Mouse (Mus musculus) embryonic stem cell, embryonic (primary cell): Measurements from ENCODE around the gene Lrrc28.

Source experiments
- CTCF ChIA-PET, 4 experiments: fragments of 300-600 bp in 2 of 4; fragments of 350-600 bp in 2 of 4; sonication (Branson Sonifier 250); formaldehyde crosslinking; loops; one replicate each; lab custom pipeline; 2022; ENCODE audit warnings: inconsistent platforms in 2 of 4; lab: Charles Lee
- POLR2A ChIA-PET, 4 experiments: fragments of 300-600 bp in 2 of 4; fragments of 350-600 bp in 2 of 4; sonication (Branson Sonifier 250); formaldehyde crosslinking; loops; one replicate each; lab custom pipeline; 2022; ENCODE audit warnings: antibody characterized with exemption in 4 of 4, inconsistent platforms in 1 of 4; lab: Charles Lee

The Lrrc28 gene

GRCm38 (mm10) chr7:67658110-67658509 lies 13.0 kb upstream of the Lrrc28 start:
- CTCF ChIA-PET = interaction anchor here (0.5 to 2.9 kb wide), 9 partner anchors 8 to 313 kb away, joined by 3 to 11 read pairs (median 4); partner anchors contain the start of genes Synm (in 2 of the 4) and Ttc23 (in 1 of the 4)
- POLR2A ChIA-PET = interaction anchor here in 2 of 4 experiments (0.6 to 1.7 kb wide), 5 partner anchors 9 to 472 kb away, joined by 3 to 8 read pairs (median 4); partner anchors contain the start of gene Lrrc28 (in 2 of the 2)

- POLR2A ChIA-PET = interaction anchor here in 3 of 4 experiments (0.8 to 3.6 kb wide), 13 partner anchors 8 to 105 kb away, joined by 3 to 36 read pairs (median 4); partner anchors contain the start of genes Lrrc28 (in 3 of the 3), Ttc23 (in 3 of the 3) and Synm (in 1 of the 3)
- CTCF ChIA-PET = interaction anchor here in 3 of 4 experiments (0.6 to 1.7 kb wide), 3 partner anchors 17 to 39 kb away, joined by 3 to 5 read pairs (median 3); no protein-coding TSS in a partner anchor
Observed at GRCm38 (mm10) chr7:67655186-67655585, 10.1 kb upstream of the Lrrc28 start.

- POLR2A ChIA-PET = interaction anchor here in 3 of 4 experiments (0.6 to 3.6 kb wide), 13 partner anchors 8 to 105 kb away, joined by 3 to 36 read pairs (median 4); partner anchors contain the start of genes Lrrc28 (in 3 of the 3), Ttc23 (in 2 of the 3) and Synm (in 1 of the 3)
Observed at GRCm38 (mm10) chr7:67654668-67655067, 9.6 kb upstream of the Lrrc28 start.

DNA sequence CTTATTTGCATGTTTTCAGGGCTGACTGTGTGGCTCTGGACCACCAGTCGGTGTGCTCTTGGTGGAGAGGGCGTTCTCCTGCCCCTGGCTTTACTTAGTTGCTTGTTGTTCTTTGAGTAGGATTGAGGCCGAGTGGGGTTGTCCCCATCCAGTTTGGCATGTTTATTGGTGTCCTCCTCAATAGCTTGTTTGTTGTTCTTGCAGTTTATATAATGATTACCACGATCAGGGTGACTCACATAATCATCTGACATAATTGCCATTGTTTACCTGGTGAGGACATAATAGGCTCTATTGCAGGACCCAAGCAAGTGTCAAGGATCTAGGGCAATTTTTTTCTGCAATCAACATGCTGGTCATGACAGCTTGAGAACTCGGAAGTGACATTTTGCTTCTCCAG lies 7.1 kb upstream of the Lrrc28 start:
- ChIA-PET CTCF (no interaction called here), POLR2A (interaction anchor here in 1 of 4 experiments (1.3 to 3.0 kb wide), 2 partner anchors 12 to 20 kb away, joined by 3 to 14 read pairs; no protein-coding TSS in a partner anchor)

More at GRCm38 (mm10) chr7:67654668-67655067, 9.6 kb upstream of the Lrrc28 start:
- CTCF ChIA-PET = interaction anchor here in 3 of 4 experiments (0.6 to 1.7 kb wide), 4 partner anchors 18 to 79 kb away, joined by 3 to 5 read pairs (median 3); no protein-coding TSS in a partner anchor

DNA sequence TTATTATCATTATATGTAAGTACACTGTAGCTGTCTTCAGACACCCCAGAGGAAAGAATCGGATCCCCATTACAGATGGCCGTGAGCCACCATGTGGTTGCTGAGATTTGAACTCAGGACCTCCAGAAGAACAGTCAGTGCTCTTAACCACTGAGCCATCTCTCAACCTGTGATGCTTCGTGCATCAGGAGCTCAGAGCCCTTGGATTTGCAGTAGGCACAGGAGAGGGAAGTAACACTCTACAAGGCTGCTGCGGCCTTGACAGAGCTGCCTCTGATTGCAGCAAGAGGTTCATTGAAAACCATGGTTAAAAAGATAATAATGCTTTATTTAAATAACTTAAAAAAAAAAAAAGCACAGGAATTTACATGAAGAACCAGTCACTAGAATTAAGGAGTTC lies 3.3 kb upstream of the Lrrc28 start:
- CTCF ChIA-PET = no interaction called here
- POLR2A ChIA-PET = interaction anchor here in 1 of 4 experiments (1.0 to 1.6 kb wide), 3 partner anchors 15 to 23 kb away, joined by 3 to 4 read pairs (median 3); no protein-coding TSS in a partner anchor

- POLR2A ChIA-PET = interaction anchor here in 3 of 4 experiments (0.6 to 2.7 kb wide), 14 partner anchors 8 to 959 kb away, joined by 3 to 12 read pairs (median 4); partner anchors contain the start of gene Synm (in 1 of the 3)
- CTCF ChIA-PET = interaction anchor here in 3 of 4 experiments (0.5 to 1.9 kb wide), 5 partner anchors 11 to 113 kb away, joined by 3 to 7 read pairs (median 3); partner anchors contain the start of gene Synm (in 1 of the 3)
Observed at GRCm38 (mm10) chr7:67647277-67647676, 2.2 kb upstream of the Lrrc28 start, which contains the start of gene Ttc23. Gene Ttc23, plus strand, starts transcription at chr7:67647410.

DNA sequence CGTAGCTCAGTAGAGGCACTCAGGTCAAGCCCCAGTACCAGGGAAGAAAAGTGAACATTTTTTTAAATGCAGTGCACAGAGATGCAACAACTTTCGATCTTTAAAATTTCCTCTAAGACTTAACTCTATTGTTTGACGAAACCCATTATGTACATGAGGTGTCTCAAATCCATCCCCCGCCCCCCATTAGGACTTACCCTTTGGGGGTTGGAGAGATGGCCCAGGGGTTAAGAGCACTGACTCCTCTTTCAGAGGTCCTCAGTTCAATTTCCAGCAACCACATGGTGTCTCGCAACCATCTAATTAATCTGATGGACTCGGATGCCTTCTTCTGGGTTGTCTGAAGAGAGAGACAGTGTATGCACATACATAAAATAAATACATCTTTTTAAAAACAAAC lies 1.1 kb upstream of the Lrrc28 start:
- ChIA-PET CTCF (interaction anchor here in 2 of 4 experiments (0.8 to 1.9 kb wide), 3 partner anchors 16 to 113 kb away, joined by 3 to 7 read pairs (median 4); partner anchors contain the start of gene Synm (in 1 of the 2)), POLR2A (interaction anchor here in 3 of 4 experiments (0.7 to 2.7 kb wide), 21 partner anchors 9 to 957 kb away, joined by 3 to 36 read pairs (median 6); no protein-coding TSS in a partner anchor)

DNA sequence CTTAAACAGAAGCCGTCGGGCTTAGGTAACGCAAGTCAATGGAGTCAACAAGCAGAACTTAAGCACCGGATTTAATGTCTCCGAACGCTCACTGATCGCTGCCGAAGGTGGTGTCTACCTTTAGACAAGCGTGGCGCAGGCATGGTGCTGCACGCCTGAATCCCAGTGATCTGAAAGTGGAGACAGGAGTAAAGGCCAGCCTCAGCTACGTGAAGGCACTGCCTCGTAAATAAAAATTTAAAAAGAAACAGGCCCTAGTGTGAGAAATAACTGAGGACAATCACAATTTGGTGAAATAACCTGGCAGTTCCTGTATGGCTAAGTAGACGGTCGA lies 580 bp upstream of the Lrrc28 start:
- ChIA-PET POLR2A (interaction anchor here in 3 of 4 experiments (0.6 to 2.7 kb wide), 29 partner anchors 9 to 1218 kb away, joined by 3 to 36 read pairs (median 4); partner anchors contain the start of genes Aldh1a3 (in 1 of the 3), Igf1r (in 1 of the 3) and Synm (in 1 of the 3)), CTCF (interaction anchor here in 2 of 4 experiments (0.8 to 1.5 kb wide), 4 partner anchors 16 to 657 kb away, joined by 3 to 4 read pairs (median 4); no protein-coding TSS in a partner anchor)

GRCm38 (mm10) chr7:67644291-67644690 lies 777 bp downstream of the Lrrc28 start:
- ChIA-PET CTCF (interaction anchor here in 1 of 4 experiments (1.5 kb wide), 1 partner anchor 15 kb away, joined by 4 read pairs; no protein-coding TSS in a partner anchor), POLR2A (interaction anchor here in 1 of 4 experiments (0.8 to 2.7 kb wide), 3 partner anchors 16 to 22 kb away, joined by 3 to 9 read pairs (median 4); no protein-coding TSS in a partner anchor)

- CTCF ChIA-PET = interaction anchor here in 1 of 4 experiments (0.6 kb wide), 1 partner anchor 14 kb away, joined by 3 read pairs; no protein-coding TSS in a partner anchor
- POLR2A ChIA-PET = interaction anchor here in 3 of 4 experiments (0.7 to 2.7 kb wide), 13 partner anchors 10 to 644 kb away, joined by 3 to 12 read pairs (median 4); no protein-coding TSS in a partner anchor
Observed at GRCm38 (mm10) chr7:67642955-67643354, 2.1 kb downstream of the Lrrc28 start.

- CTCF ChIA-PET = interaction anchor here in 1 of 4 experiments (0.5 to 0.6 kb wide), 2 partner anchors 102 to 440 kb away, joined by 14 to 24 read pairs; no protein-coding TSS in a partner anchor
Observed at GRCm38 (mm10) chr7:67639006-67639405, 6.1 kb downstream of the Lrrc28 start.

GRCm38 (mm10) chr7:67636161-67636560 lies 8.9 kb downstream of the Lrrc28 start:
- CTCF ChIA-PET = interaction anchor here in 1 of 4 experiments (0.7 kb wide), 1 partner anchor 874 kb away, joined by 3 read pairs; no protein-coding TSS in a partner anchor

More at GRCm38 (mm10) chr7:67639006-67639405, 6.1 kb downstream of the Lrrc28 start:
- POLR2A ChIA-PET = interaction anchor here in 2 of 4 experiments (0.7 to 0.9 kb wide), 3 partner anchors 21 to 32 kb away, joined by 3 read pairs; no protein-coding TSS in a partner anchor

DNA sequence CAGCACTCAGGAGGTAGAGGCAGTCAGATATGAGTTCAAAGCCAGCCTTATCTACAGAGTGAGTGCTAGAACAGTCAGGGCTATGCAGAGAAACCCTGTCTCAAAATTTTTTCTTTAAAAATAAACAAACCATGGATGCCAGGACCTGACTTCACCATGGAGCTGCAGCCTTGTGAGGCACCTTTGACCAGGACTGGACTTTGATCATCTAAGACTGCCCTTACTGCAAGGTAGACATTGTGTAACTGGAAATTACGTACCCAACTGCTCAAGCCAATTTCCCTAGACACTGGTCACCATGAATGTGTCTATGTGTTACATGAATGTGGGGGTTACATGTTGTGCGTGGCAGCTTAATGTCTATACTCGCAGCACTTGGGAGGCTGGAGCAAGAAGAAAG lies 10.9 kb downstream of the Lrrc28 start:
- ChIA-PET CTCF (no interaction called here), POLR2A (interaction anchor here in 3 of 4 experiments (0.8 to 3.7 kb wide), 3 partner anchors 8 to 20 kb away, joined by 3 to 12 read pairs (median 4); partner anchors contain the start of gene Lrrc28 (in 2 of the 3))

More at GRCm38 (mm10) chr7:67636161-67636560, 8.9 kb downstream of the Lrrc28 start:
- POLR2A ChIA-PET = interaction anchor here in 1 of 4 experiments (0.8 kb wide), 1 partner anchor 262 kb away, joined by 3 read pairs; no protein-coding TSS in a partner anchor

DNA sequence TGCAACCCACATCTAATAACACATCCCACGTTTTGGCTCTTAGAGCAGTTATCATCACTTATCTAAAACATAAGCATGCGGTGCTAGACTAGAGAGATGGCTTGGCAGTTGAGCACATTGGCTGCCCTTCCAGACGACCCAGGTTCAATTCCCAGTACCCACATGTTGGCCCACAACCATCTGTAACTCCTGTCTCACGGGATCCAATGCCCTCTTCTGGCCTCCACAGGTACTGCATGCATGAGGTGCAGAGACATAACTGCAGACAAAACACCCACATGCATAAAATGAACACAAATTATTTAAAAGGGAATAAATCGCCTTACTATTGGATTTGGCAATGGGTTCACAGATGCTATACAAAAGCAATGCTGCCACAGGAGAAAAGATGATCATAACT lies 12.7 kb downstream of the Lrrc28 start:
- ChIA-PET POLR2A (interaction anchor here in 3 of 4 experiments (0.9 to 3.7 kb wide), 5 partner anchors 10 to 389 kb away, joined by 3 to 12 read pairs (median 3); partner anchors contain the start of gene Lrrc28 (in 1 of the 3)), CTCF (interaction anchor here in 2 of 4 experiments (0.7 to 2.8 kb wide), 7 partner anchors 127 to 812 kb away, joined by 3 to 10 read pairs (median 4); partner anchors contain the start of gene Synm (in 2 of the 2))

DNA sequence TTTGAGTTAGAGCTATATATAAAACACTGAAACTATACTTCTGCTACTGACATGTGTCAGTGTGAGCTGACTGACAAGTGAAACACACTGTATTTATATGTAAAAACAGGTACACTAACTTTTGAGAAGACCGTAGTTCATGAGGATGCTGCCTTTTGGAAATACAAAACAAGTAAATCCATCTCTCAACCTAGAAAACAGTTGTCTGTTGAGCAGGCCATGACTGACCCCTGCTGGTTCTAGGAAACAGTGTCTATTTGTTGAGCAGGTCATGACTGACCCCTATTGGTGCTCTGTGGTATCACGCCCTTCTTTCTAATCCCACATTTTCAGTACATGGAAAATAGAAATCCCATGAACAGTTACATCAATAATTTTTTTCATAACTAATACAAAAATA lies 14.3 kb downstream of the Lrrc28 start:
- CTCF ChIA-PET = interaction anchor here (0.7 to 2.8 kb wide), 20 partner anchors 9 to 791 kb away, joined by 3 to 14 read pairs (median 4); partner anchors contain the start of genes Synm (in 2 of the 4), Adamts17 (in 1 of the 4) and Ttc23 (in 1 of the 4)
- POLR2A ChIA-PET = interaction anchor here in 2 of 4 experiments (0.8 to 3.7 kb wide), 6 partner anchors 11 to 38 kb away, joined by 3 to 22 read pairs (median 8); partner anchors contain the start of genes Lrrc28 (in 1 of the 2) and Ttc23 (in 1 of the 2)

DNA sequence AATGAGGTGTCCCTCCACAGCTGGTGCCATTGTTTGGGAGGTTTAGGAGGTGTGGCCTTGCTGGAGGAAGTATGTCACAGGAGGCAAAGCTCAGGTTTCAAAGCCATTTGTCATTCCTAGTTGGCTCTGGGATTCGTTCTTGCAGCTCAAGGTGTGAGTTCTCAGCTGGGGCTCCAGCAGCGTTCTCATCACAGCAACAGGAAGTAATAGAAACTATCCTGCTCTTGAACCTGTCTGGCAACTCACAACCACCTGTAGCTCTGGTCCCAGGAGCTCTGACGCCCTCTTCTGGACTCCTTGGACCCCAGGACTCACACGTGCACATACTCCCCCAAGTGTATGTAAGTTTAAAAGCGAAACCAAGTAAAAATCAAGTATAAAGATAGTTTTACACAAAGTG lies 15.4 kb downstream of the Lrrc28 start:
- POLR2A ChIA-PET = interaction anchor here in 3 of 4 experiments (0.9 to 3.3 kb wide), 9 partner anchors 10 to 429 kb away, joined by 3 to 22 read pairs (median 4); partner anchors contain the start of gene Lrrc28 (in 1 of the 3)
- CTCF ChIA-PET = interaction anchor here (0.5 to 2.8 kb wide), 26 partner anchors 10 to 810 kb away, joined by 3 to 14 read pairs (median 4); partner anchors contain the start of genes Synm (in 3 of the 4), Adamts17 (in 1 of the 4) and Lrrc28 (in 1 of the 4)

GRCm38 (mm10) chr7:67626671-67627070 lies 18.4 kb downstream of the Lrrc28 start:
- POLR2A ChIA-PET = interaction anchor here in 1 of 4 experiments (1.7 to 1.9 kb wide), 2 partner anchors 13 to 1135 kb away, joined by 4 to 7 read pairs; no protein-coding TSS in a partner anchor
- CTCF ChIA-PET = interaction anchor here in 3 of 4 experiments (0.6 kb wide), 3 partner anchors 628 to 1037 kb away, joined by 3 to 6 read pairs (median 3); no protein-coding TSS in a partner anchor
